Mouse (Mus musculus) heart, postnatal 10 days (tissue): ENCODE measurements around the gene Nrxn1. TPM values are rescaled to one million over a fixed set of nuclear protein-coding genes. Genes with fewer than 3 reads are reported as not detected.

Experiments
- DNase-seq, 2 experiments: peaks; one replicate each; pipeline ENCODE4 v3.0.0; 2021
- intact Hi-C: fragments of 180-260 bp; cut with DNase I; formaldehyde crosslinking; loops from one replicate; pipeline ENCODE4 v1.15.1; 2025
- microRNA-seq, 2 experiments: library from miRNA; unstranded; fragments of <30 nt; microRNA quantifications; one replicate each; pipeline ENCODE4 v1.2.0; 2022
- total RNA-seq, 2 experiments: library from RNA; stranded (reverse); gene quantifications; 2 replicates each; pipeline ENCODE4 v1.2.3; 2021

Nrxn1 gene
- total RNA-seq, 2 experiments from 2014 or later, result 0.84 to 2.2 TPM

DNA sequence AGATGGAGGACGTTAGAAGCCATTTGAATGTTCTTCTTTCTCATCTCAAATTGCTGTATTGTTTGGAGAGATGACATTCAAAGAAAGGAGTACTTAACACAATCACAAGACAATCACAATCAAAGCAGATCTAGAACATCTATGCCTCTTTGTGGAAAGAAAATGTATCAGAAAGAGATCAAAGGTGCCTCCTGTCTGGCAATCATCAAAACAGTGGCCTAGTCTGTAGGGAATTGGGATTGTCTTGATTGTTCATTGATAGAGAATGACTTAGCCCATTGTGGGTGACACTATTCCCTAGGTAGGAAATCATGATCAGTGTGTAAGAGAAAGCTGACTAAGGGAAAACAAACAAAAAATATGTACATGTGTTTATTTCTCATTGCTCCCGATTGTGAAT, 1060.5 kb downstream of the Nrxn1 start:
- no peak for DNase-seq
- intact Hi-C loops, result no loop called here

DNA sequence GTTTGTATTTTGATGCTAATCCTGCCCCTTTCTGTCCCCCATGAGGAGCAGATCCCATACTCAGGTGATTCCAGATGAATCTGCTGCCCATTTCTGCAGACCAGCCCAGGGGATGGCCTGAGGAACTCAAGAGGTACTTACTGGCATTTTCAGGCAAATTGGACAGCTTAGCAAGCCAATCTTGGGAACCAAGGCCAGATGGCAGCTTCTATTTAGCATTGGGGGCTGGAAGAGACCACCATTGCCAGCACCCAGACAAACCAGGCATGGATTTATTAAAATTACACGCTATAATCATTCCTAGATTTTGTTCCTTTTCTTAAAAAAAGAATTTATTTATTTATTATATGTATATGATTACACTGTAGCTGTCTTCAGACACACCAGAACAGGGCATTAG, 1076.2 kb downstream of the Nrxn1 start:
- DNase-seq, result no peak
- intact Hi-C loops, result no loop called here

DNA sequence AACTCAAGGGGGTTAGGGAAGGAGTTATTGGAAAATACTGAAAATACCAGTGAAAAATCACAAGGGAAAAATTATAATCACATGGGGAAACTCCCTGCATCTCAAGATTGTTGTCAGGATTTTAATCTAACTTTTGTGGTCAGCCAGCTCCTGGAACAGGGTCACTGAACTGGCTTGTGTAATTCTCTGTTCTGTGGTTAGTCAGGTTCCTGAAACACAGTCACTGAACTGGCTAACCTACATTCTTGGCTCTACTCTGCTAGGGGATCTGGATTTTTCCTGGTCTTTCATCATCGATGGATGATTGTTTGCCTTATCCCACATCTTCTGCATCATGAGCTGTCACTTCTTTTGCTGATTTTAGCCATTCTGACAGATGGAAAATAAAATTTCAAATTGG, 1081.1 kb downstream of the Nrxn1 start:
- intact Hi-C loops, result no loop called here
- no peak for DNase-seq

DNA sequence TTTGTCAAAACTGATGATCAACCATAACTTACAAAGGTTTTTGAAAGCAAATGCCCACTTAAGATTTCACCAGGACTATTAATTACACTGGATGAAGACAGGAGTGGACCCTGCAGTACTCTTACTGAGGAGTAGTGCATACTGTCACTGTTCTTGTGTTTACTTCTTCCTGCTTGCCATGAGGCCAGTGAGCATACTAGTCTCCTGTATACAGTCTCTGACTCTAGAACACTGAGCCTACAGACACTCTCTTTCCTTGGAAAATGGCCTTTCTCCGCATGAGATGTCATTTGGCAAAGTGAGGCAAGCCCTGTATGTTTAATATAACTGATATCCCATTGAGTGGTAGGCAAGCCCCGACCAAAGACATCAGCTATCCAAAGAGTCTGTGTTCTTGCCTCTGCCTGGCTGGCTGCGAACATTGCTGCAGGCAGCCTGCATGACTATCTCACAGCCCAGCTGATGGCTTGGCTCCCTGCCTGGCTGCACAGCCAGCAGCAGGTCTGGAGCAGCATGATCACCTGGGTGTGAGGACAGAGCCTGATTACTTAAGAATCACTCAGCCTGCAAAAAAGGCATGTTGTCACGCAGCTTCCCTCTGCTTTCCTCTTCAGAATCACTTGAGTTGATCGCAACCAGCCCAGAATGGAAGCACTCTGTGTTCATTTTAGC, 1085.3 kb downstream of the Nrxn1 start:
- peak; percentile 20 to 34 for DNase-seq
- intact Hi-C loops, result no loop called here

DNA sequence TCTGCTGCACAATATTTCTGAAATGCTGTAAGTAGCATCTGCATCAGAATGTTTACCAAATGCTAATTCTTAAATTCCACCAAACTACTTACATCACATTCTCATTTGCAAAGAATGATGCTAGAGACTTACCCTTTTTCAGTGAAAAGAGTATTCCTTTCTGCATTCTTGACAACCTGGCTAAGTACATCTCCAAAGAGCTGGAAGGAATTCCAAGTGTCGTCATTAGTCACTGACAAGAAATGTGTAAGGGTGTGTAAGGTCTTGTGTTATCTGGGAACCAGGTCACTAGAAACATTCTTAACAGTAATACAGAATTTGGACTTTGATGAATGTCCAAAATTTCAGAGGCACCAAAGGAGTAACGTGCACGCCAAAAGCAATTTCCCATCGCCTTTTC, 1102.2 kb downstream of the Nrxn1 start:
- intact Hi-C loops, result no loop called here
- DNase-seq, result no peak

Small RNA genes lying within 50 kb of the gene (microRNA-seq; reads per million reads assigned to microRNA genes)
- gene Gm24510 (0 reads per million in 2 experiments), gene Gm27475 (0 reads per million in 2 experiments), gene Gm47307 (0 reads per million in 2 experiments)
